Mouse (Mus musculus): ENCODE data around the gene Homer2. TPM values are rescaled to one million over a fixed set of nuclear protein-coding genes. Genes with fewer than 3 reads are reported as not detected.

Gene Homer2
- polyA plus RNA-seq, 1 experiment from 2014 or later = 33.8 TPM

GRCm38 (mm10) chr7:81666585-81666984 lies 40.7 kb downstream of the Homer2 start:
- WGBS = 78% methylated on average over 9 of the region's 9 CpGs
- H3K9me3 ChIP-seq (ENCODE audit: control insufficient read depth, low read length) = no peaks in the 10 kb centered on the region

GRCm38 (mm10) chr7:81663057-81663456 lies 44.3 kb downstream of the Homer2 start:
- Histone ChIP-seq H3K4me1 (replicated peaks; ENCODE audit: control insufficient read depth, insufficient read depth, low read length) (no peaks in the 10 kb centered on the region), H3K4me3 (ENCODE audit: low read depth, low read length) (no peak overlapping the region), H3K9ac (ENCODE audit: low read length) (no peak overlapping the region), H3K27me3 (replicated peaks; ENCODE audit: control insufficient read depth, insufficient read depth, low read length) (no peaks in the 10 kb centered on the region), H3K4me2 (ENCODE audit: low read length) (no peak overlapping the region), H3K27ac (ENCODE audit: low read depth) (no peak overlapping the region), H3K36me3 (ENCODE audit: control insufficient read depth, insufficient read depth, low read length) (no peaks in the 10 kb centered on the region), H3K9me3 (ENCODE audit: control insufficient read depth, low read length) (0 out of 2 replicates have a peak, but pooled peaks cover 4% of the 10 kb centered on the region)
- DNase-seq (ENCODE audit: low spot score) = no peak
- 43% methylated on average over 3 of the region's 3 CpGs for WGBS
- no peak for ATAC-seq (replicated peaks; ENCODE audit: low FRiP score, low TSS enrichment, low read depth)

More at GRCm38 (mm10) chr7:81666585-81666984, 40.7 kb downstream of the Homer2 start:
- Histone ChIP-seq H3K27me3 (replicated peaks; ENCODE audit: control insufficient read depth, insufficient read depth, low read length) (no peaks in the 10 kb centered on the region), H3K4me1 (replicated peaks; ENCODE audit: control insufficient read depth, insufficient read depth, low read length) (no peaks in the 10 kb centered on the region), H3K27ac (ENCODE audit: low read depth) (no peak overlapping the region), H3K4me3 (ENCODE audit: low read depth, low read length) (no peak overlapping the region), H3K4me2 (ENCODE audit: low read length) (no peak overlapping the region), H3K9ac (ENCODE audit: low read length) (no peak overlapping the region), H3K36me3 (ENCODE audit: control insufficient read depth, insufficient read depth, low read length) (no peaks in the 10 kb centered on the region)
- ATAC-seq (replicated peaks; ENCODE audit: low FRiP score, low TSS enrichment, low read depth) (no peak), DNase-seq (ENCODE audit: low spot score) (no peak)

GRCm38 (mm10) chr7:81657631-81658347 lies 49.5 kb downstream of the Homer2 start:
- DNase-seq (ENCODE audit: low spot score) (no peak), ATAC-seq (replicated peaks; ENCODE audit: low FRiP score, low TSS enrichment, low read depth) (no peak)
- Histone ChIP-seq H3K27ac (ENCODE audit: low read depth) (no peak overlapping the region), H3K4me3 (ENCODE audit: low read depth, low read length) (no peak overlapping the region), H3K36me3 (ENCODE audit: control insufficient read depth, insufficient read depth, low read length) (no peaks in the 10 kb centered on the region), H3K4me1 (replicated peaks; ENCODE audit: control insufficient read depth, insufficient read depth, low read length) (no peaks in the 10 kb centered on the region), H3K9me3 (ENCODE audit: control insufficient read depth, low read length) (0 out of 2 replicates have a peak, but pooled peaks cover 4% of the 10 kb centered on the region), H3K4me2 (ENCODE audit: low read length) (no peak overlapping the region), H3K9ac (ENCODE audit: low read length) (no peak overlapping the region), H3K27me3 (replicated peaks; ENCODE audit: control insufficient read depth, insufficient read depth, low read length) (no peaks in the 10 kb centered on the region)
- WGBS = 89% methylated on average over 2 of the region's 2 CpGs

GRCm38 (mm10) chr7:81657055-81657454 lies 50.3 kb downstream of the Homer2 start:
- DNase-seq (ENCODE audit: low spot score) (no peak), ATAC-seq (replicated peaks; ENCODE audit: low FRiP score, low TSS enrichment, low read depth) (no peak)
- no peaks in the 10 kb centered on the region for H3K4me1 ChIP-seq (replicated peaks; ENCODE audit: control insufficient read depth, insufficient read depth, low read length)
- no peak overlapping the region for H3K27ac ChIP-seq (ENCODE audit: low read depth)
- H3K4me3 ChIP-seq (ENCODE audit: low read depth, low read length) = no peak overlapping the region
- 0 out of 2 replicates have a peak, but pooled peaks cover 4% of the 10 kb centered on the region for H3K9me3 ChIP-seq (ENCODE audit: control insufficient read depth, low read length)
- 78% methylated on average over 3 of the region's 3 CpGs for WGBS
- no peak overlapping the region for H3K9ac ChIP-seq (ENCODE audit: low read length)
- H3K27me3 ChIP-seq (replicated peaks; ENCODE audit: control insufficient read depth, insufficient read depth, low read length) = no peaks in the 10 kb centered on the region
- H3K36me3 ChIP-seq (ENCODE audit: control insufficient read depth, insufficient read depth, low read length) = no peaks in the 10 kb centered on the region
- no peak overlapping the region for H3K4me2 ChIP-seq (ENCODE audit: low read length)

- 50% methylated on average over 8 of the region's 8 CpGs for WGBS
- no peak for ATAC-seq (replicated peaks; ENCODE audit: low FRiP score, low TSS enrichment, low read depth)
Observed at GRCm38 (mm10) chr7:81656635-81657034, 50.7 kb downstream of the Homer2 start.

GRCm38 (mm10) chr7:81654946-81655718 lies 52.2 kb downstream of the Homer2 start:
- Histone ChIP-seq H3K4me3 (ENCODE audit: low read depth, low read length) (no peak overlapping the region), H3K4me1 (replicated peaks; ENCODE audit: control insufficient read depth, insufficient read depth, low read length) (peaks cover 6% of the 10 kb centered on the region; the same call in 1 of the 2 replicates), H3K27ac (ENCODE audit: low read depth) (no peak overlapping the region), H3K27me3 (replicated peaks; ENCODE audit: control insufficient read depth, insufficient read depth, low read length) (no peaks in the 10 kb centered on the region), H3K9me3 (ENCODE audit: control insufficient read depth, low read length) (no peaks in the 10 kb centered on the region), H3K9ac (ENCODE audit: low read length) (no peak overlapping the region), H3K36me3 (ENCODE audit: control insufficient read depth, insufficient read depth, low read length) (no peaks in the 10 kb centered on the region), H3K4me2 (ENCODE audit: low read length) (no peak overlapping the region)
- DNase-seq (ENCODE audit: low spot score) (no peak), ATAC-seq (replicated peaks; ENCODE audit: low FRiP score, low TSS enrichment, low read depth) (no peak)
- 67% methylated on average over 9 of the region's 9 CpGs for WGBS

More at GRCm38 (mm10) chr7:81656635-81657034, 50.7 kb downstream of the Homer2 start:
- Histone ChIP-seq H3K9me3 (ENCODE audit: control insufficient read depth, low read length) (0 out of 2 replicates have a peak, but pooled peaks cover 4% of the 10 kb centered on the region), H3K9ac (ENCODE audit: low read length) (no peak overlapping the region), H3K4me1 (replicated peaks; ENCODE audit: control insufficient read depth, insufficient read depth, low read length) (no peaks in the 10 kb centered on the region), H3K27me3 (replicated peaks; ENCODE audit: control insufficient read depth, insufficient read depth, low read length) (no peaks in the 10 kb centered on the region), H3K4me3 (ENCODE audit: low read depth, low read length) (no peak overlapping the region), H3K36me3 (ENCODE audit: control insufficient read depth, insufficient read depth, low read length) (no peaks in the 10 kb centered on the region), H3K27ac (ENCODE audit: low read depth) (no peak overlapping the region), H3K4me2 (ENCODE audit: low read length) (no peak overlapping the region)
- DNase-seq (ENCODE audit: low spot score) = no peak

GRCm38 (mm10) chr7:81653988-81654387 lies 53.3 kb downstream of the Homer2 start:
- ATAC-seq (replicated peaks; ENCODE audit: low FRiP score, low TSS enrichment, low read depth) (no peak), DNase-seq (ENCODE audit: low spot score) (no peak)
- Histone ChIP-seq H3K9me3 (ENCODE audit: control insufficient read depth, low read length) (no peaks in the 10 kb centered on the region), H3K27me3 (replicated peaks; ENCODE audit: control insufficient read depth, insufficient read depth, low read length) (no peaks in the 10 kb centered on the region), H3K9ac (ENCODE audit: low read length) (no peak overlapping the region), H3K4me1 (replicated peaks; ENCODE audit: control insufficient read depth, insufficient read depth, low read length) (peaks cover 6% of the 10 kb centered on the region; the same call in 1 of the 2 replicates), H3K4me3 (ENCODE audit: low read depth, low read length) (no peak overlapping the region), H3K36me3 (ENCODE audit: control insufficient read depth, insufficient read depth, low read length) (no peaks in the 10 kb centered on the region), H3K27ac (ENCODE audit: low read depth) (no peak overlapping the region), H3K4me2 (ENCODE audit: low read length) (no peak overlapping the region)
- 52% methylated on average over 8 of the region's 8 CpGs for WGBS

- H3K4me2 ChIP-seq (ENCODE audit: low read length) = no peak overlapping the region
- peaks cover 6% of the 10 kb centered on the region; the same call in 1 of the 2 replicates for H3K4me1 ChIP-seq (replicated peaks; ENCODE audit: control insufficient read depth, insufficient read depth, low read length)
- no peak for ATAC-seq (replicated peaks; ENCODE audit: low FRiP score, low TSS enrichment, low read depth)
- H3K27ac ChIP-seq (ENCODE audit: low read depth) = no peak overlapping the region
- no peaks in the 10 kb centered on the region for H3K9me3 ChIP-seq (ENCODE audit: control insufficient read depth, low read length)
- H3K27me3 ChIP-seq (replicated peaks; ENCODE audit: control insufficient read depth, insufficient read depth, low read length) = no peaks in the 10 kb centered on the region
- WGBS = 65% methylated on average over 2 of the region's 2 CpGs
- no peak for DNase-seq (ENCODE audit: low spot score)
- H3K9ac ChIP-seq (ENCODE audit: low read length) = no peak overlapping the region
- H3K4me3 ChIP-seq (ENCODE audit: low read depth, low read length) = no peak overlapping the region
- no peaks in the 10 kb centered on the region for H3K36me3 ChIP-seq (ENCODE audit: control insufficient read depth, insufficient read depth, low read length)
Observed at GRCm38 (mm10) chr7:81652296-81652695, 55.0 kb downstream of the Homer2 start.

All from intestine, embryonic 14.5 days (tissue).